Mouse (Mus musculus): ENCODE measurements around the gene Per2. TPM values are rescaled to one million over a fixed set of nuclear protein-coding genes. Genes with fewer than 3 reads are reported as not detected.

Gene Per2
- total and polyA plus RNA-seq, 3 experiments: 2.7 to 5.8 (median 4.7) TPM

- Histone ChIP-seq H3K27ac (ENCODE audit: insufficient read depth, low read depth) (no peak overlapping the region), H3K27me3 (replicated peaks) (no peaks in the 10 kb centered on the region), H3K4me1 (ENCODE audit: control insufficient read depth in 1 of 2, insufficient read depth in 2 of 2) (peaks cover 0 to 3% of the 10 kb centered on the region in 2 experiments; a peak in 1 of 4 replicates), H3K36me3 (replicated peaks in 1 of 2; ENCODE audit: control insufficient read depth in 1 of 2, insufficient read depth in 1 of 2, low read length in 1 of 2) (peaks cover 21 to 75% of the 10 kb centered on the region in 2 experiments), H3K4me2 (ENCODE audit: insufficient read depth, low read depth, poor library complexity, severe bottlenecking) (no peak overlapping the region), H3K9ac (ENCODE audit: insufficient read depth, low read depth) (no peak overlapping the region), H3K4me3 (replicated peaks in 1 of 3; ENCODE audit: low read depth in 2 of 3, low read length in 2 of 3, poor library complexity in 1 of 3) (no peak overlapping the region), H3K9me3 (replicated peaks; ENCODE audit: low read length) (no peaks in the 10 kb centered on the region), H3K79me2 (replicated peaks; ENCODE audit: control insufficient read depth, extremely low read depth, insufficient read depth, poor library complexity, severe bottlenecking) (no peaks in the 10 kb centered on the region)
- no peak for DNase-seq (ENCODE audit: extremely low read depth)
- TF ChIP-seq NRF1 (IDR thresholded peaks at IDR 0.05; ENCODE audit: low read depth, low read length): no peak
- TF ChIP-seq NELFE (IDR thresholded peaks at IDR 0.05; ENCODE audit: low read depth, low read length): no peak
- TF ChIP-seq JUN (IDR thresholded peaks at IDR 0.05; ENCODE audit: insufficient read depth, low read depth, low read length): no peak
- no peak for TF ChIP-seq ZC3H11A (IDR thresholded peaks at IDR 0.05; ENCODE audit: low read depth, low read length)
- no peak for TF ChIP-seq EP300 (IDR thresholded peaks at IDR 0.05; ENCODE audit: low read length)
- no peak for TF ChIP-seq MEF2A (IDR thresholded peaks at IDR 0.05; ENCODE audit: borderline replicate concordance, low read depth, low read length)
- no peak for TF ChIP-seq KAT2A (IDR thresholded peaks at IDR 0.05; ENCODE audit: insufficient replicate concordance, low read length)
- TF ChIP-seq POLR2AphosphoS2 (IDR thresholded peaks at IDR 0.05; ENCODE audit: low read depth, low read length): no peak
- TF ChIP-seq USF1 (IDR thresholded peaks at IDR 0.05; ENCODE audit: low read depth, low read length): no peak
- TF ChIP-seq POLR2A (IDR thresholded peaks at IDR 0.05; ENCODE audit: low read depth, low read length): no peak
- no peak for TF ChIP-seq SIN3A (IDR thresholded peaks at IDR 0.05; ENCODE audit: low read length)
- TF ChIP-seq CHD2 (IDR thresholded peaks at IDR 0.05; ENCODE audit: low read length): no peak
- TF ChIP-seq MAFK (IDR thresholded peaks at IDR 0.05; ENCODE audit: insufficient replicate concordance, low read length): no peak
- in situ Hi-C loops (cut with MboI; ENCODE audit: low pct_ligation_motif_present, low pct_unique_long_range_greater_than_20kb, low sequenced_read_pairs) (no loop called here), dilution Hi-C loops (cut with MboI; ENCODE audit: extremely low pct_ligation_motif_present, extremely low pct_unique_long_range_greater_than_20kb, low sequenced_read_pairs) (no loop called here)
Observed at GRCm38 (mm10) chr1:91504615-91505014, 45.5 kb upstream of the Per2 start.

DNA sequence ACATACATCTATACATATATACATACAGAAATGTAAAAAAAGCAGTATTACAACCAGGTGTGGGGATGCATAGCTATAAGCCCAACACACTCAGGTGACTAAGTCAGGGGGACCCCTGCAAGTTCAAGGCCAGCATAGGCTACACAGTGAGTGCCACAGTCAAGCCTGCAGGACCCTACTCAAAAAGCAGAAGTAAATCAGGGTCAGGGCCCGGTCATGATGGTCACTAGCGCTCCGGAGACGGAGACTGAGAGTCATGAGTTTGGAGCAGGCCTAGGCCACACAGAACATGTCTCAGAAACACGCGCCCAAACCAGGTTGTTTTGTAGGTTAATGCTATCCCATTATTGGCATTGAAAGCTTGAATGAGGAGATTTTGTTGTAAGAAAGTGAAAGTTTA, 39.5 kb upstream of the Per2 start:
- H3K79me2 ChIP-seq (replicated peaks; ENCODE audit: control insufficient read depth, extremely low read depth, insufficient read depth, poor library complexity, severe bottlenecking): no peaks in the 10 kb centered on the region
- no peak for TF ChIP-seq ZC3H11A (IDR thresholded peaks at IDR 0.05; ENCODE audit: low read depth, low read length)
- no peak for TF ChIP-seq GABPA (IDR thresholded peaks at IDR 0.05; ENCODE audit: insufficient replicate concordance, low read depth, low read length)
- no peak for TF ChIP-seq ETS1 (conservative IDR thresholded peaks at IDR 0.05; ENCODE audit: low read depth, low read length)
- no peak for TF ChIP-seq BHLHE40 (IDR thresholded peaks at IDR 0.05; ENCODE audit: low read depth, low read length)
- no peak for TF ChIP-seq JUND (conservative IDR thresholded peaks at IDR 0.05; ENCODE audit: low read depth, low read length)
- no peak for TF ChIP-seq MEF2A (IDR thresholded peaks at IDR 0.05; ENCODE audit: borderline replicate concordance, low read depth, low read length)
- TF ChIP-seq MAFK (IDR thresholded peaks at IDR 0.05; ENCODE audit: insufficient replicate concordance, low read length): no peak
- TF ChIP-seq TBP (conservative IDR thresholded peaks at IDR 0.05; ENCODE audit: low read depth, low read length): no peak
- no peak for TF ChIP-seq USF2 (conservative IDR thresholded peaks at IDR 0.05; ENCODE audit: low read depth, low read length)
- TF ChIP-seq POLR2A (IDR thresholded peaks at IDR 0.05; ENCODE audit: low read depth, low read length): no peak
- TF ChIP-seq KAT2A (IDR thresholded peaks at IDR 0.05; ENCODE audit: insufficient replicate concordance, low read length): no peak
- TF ChIP-seq EP300 (IDR thresholded peaks at IDR 0.05; ENCODE audit: low read length): no peak
- TF ChIP-seq E2F4 (IDR thresholded peaks at IDR 0.05; ENCODE audit: insufficient replicate concordance, low read depth, low read length): no peak
- TF ChIP-seq NRF1 (IDR thresholded peaks at IDR 0.05; ENCODE audit: low read depth, low read length): no peak
- TF ChIP-seq ZKSCAN1 (IDR thresholded peaks at IDR 0.05; ENCODE audit: borderline replicate concordance, low read depth, low read length): no peak
- TF ChIP-seq PAX5 (IDR thresholded peaks at IDR 0.05; ENCODE audit: low read length): no peak
- TF ChIP-seq CHD2 (IDR thresholded peaks at IDR 0.05; ENCODE audit: low read length): no peak
- no peak for TF ChIP-seq TCF12 (IDR thresholded peaks at IDR 0.05; ENCODE audit: low read depth, low read length)
- no peak for TF ChIP-seq HCFC1 (IDR thresholded peaks at IDR 0.05; ENCODE audit: low read depth, low read length)
- no peak for DNase-seq (ENCODE audit: extremely low read depth)
- no peak overlapping the region for H3K4me3 ChIP-seq (replicated peaks in 1 of 3; ENCODE audit: low read depth in 2 of 3, low read length in 2 of 3, poor library complexity in 1 of 3)
- H3K4me2 ChIP-seq (ENCODE audit: insufficient read depth, low read depth, poor library complexity, severe bottlenecking): no peak overlapping the region
- in situ Hi-C loops (cut with MboI; ENCODE audit: low pct_ligation_motif_present, low pct_unique_long_range_greater_than_20kb, low sequenced_read_pairs) (no loop called here), dilution Hi-C loops (cut with MboI; ENCODE audit: extremely low pct_ligation_motif_present, extremely low pct_unique_long_range_greater_than_20kb, low sequenced_read_pairs) (no loop called here)
- peaks cover 3% of the 10 kb centered on the region for H3K27me3 ChIP-seq (replicated peaks)
- H3K9ac ChIP-seq (ENCODE audit: insufficient read depth, low read depth): no peak overlapping the region
- no peak overlapping the region for H3K27ac ChIP-seq (ENCODE audit: insufficient read depth, low read depth)
- peaks cover 6 to 20% of the 10 kb centered on the region in 2 experiments for H3K4me1 ChIP-seq (ENCODE audit: control insufficient read depth in 1 of 2, insufficient read depth in 2 of 2)
- H3K9me3 ChIP-seq (replicated peaks; ENCODE audit: low read length): no peaks in the 10 kb centered on the region
- peaks cover 7 to 51% of the 10 kb centered on the region in 2 experiments for H3K36me3 ChIP-seq (replicated peaks in 1 of 2; ENCODE audit: control insufficient read depth in 1 of 2, insufficient read depth in 1 of 2, low read length in 1 of 2)
